Mouse (Mus musculus): ENCODE measurements around the gene Csf1.

DNA sequence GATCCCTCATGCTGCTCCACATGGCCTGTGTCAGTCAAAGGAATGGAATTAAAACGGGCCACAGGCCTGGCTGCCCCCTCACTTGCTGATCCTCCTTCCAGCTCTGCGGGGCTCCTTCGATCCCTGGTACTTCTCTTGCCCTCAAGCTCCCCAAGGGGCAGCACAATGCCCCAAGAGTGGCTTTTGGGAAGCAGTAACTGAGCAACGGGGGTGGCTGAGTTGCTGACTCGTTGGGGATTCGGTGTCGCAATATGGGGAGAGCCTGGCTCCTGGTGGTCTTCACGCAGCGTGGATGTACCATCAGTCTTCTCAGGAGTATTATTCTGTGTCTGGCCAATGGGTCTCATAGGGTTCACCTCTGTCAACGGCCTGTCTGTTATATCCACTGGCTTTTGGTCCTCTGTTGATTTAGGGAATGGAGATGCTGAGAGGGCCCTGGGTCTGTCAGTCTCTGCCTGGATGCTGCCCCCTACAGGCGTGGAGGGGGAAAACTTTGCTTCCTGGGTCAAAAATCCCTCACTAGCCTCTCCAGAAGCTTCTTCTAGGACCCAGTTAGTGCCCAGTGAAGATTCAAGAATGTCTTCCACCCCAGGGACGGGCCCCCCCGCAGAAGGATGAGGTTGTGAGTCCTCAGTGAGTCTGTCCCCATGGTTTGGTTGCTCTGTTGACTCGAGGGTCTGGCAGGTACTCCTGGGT is 11.9 kb downstream of the Csf1 start:
- TF ChIP-seq CTCF (conservative IDR thresholded peaks at IDR 0.05; ENCODE audit: insufficient read depth, insufficient read length, low read depth, low read length) (peak; percentile 47), POLR2A (IDR thresholded peaks at IDR 0.05; ENCODE audit: low read depth, low read length) (no peak)
